Mouse (Mus musculus) right cerebral cortex, postnatal 4 days (tissue): Measurements from ENCODE around the gene F9.
"Not testable (repeated sequence)": the region's sequence is repeated elsewhere in the genome, so short reads cannot be mapped to it uniquely, and the experiment has no call there.

ENCODE experiments used
- DNase-seq: peaks from one replicate; pipeline ENCODE4 v3.0.0-alpha.2; 2022

F9 gene

GRCm38 (mm10) chrX:59999221-60000083 is at the start of gene F9:
Gene F9 (plus strand): TSS chrX:59999464.
- no peak for DNase-seq

DNA sequence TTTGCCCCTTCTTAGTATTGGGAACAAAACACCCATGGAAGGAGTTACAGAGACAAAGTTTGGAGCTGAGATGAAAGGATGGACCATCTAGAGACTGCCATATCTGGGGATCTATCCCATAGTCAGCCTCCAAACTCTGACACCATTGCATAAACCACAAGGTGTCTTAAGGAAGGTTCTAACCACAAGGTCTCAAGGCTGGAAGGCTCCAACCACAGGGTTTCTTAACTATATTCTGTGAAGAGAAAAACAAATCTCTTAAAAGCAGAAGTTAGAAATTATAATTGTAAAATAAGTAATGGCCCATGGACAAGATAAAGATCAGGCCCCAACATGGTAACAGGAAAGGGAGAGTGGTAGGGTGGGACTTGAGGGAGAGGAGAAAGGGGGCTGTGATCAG is 29.5 kb upstream of the F9 start:
- not testable (repeated sequence) for DNase-seq

DNA sequence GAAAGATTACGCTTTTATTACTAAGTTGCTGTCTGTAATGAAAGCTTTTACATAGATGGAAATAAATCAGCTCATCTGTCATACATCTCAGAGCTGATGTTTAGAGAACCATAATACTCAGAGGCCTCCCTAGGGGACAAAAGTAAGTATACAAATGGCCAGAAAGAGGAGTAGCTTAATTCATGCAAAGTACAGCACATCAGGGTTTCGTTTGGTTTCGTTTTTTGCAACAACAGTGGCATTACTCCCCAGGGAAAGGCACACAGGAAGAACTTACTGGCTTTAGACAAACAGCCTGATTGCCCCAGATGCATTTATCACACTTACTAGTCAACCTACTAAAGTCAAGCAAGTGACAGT is 800 bp downstream of the F9 start:
- DNase-seq: no peak

- no peak for DNase-seq
These were observed 2.2 kb downstream of the F9 start for GRCm38 (mm10) chrX:60001461-60001860.

DNA sequence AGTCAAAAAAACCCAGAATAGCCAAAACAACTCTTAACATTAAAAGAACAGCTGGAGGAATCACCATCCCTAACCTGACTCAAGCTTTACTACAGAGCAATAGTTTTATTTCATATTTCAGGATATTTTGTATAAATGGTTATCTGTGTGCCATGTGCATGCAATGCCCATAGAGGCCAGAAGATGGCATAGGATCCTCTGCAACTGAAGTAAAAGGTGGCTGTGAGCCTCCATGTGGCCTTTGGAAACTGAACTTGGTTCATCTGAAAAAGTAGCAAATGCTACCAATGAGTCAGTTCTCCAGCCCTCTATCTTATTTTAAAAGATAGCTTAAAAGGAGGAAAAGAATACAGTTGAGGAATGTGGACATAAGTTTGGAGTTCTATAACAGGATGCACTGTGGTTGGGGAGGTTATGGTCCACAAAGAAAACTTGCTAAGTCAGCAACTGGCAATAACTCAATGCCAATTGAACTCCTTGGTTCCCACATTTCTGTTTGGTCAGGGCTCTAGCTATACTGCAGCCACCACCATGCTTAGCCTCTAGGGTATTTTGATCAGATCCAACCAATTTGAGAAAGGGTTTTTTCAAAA is 13.9 kb downstream of the F9 start:
- DNase-seq: peak; percentile 10

DNA sequence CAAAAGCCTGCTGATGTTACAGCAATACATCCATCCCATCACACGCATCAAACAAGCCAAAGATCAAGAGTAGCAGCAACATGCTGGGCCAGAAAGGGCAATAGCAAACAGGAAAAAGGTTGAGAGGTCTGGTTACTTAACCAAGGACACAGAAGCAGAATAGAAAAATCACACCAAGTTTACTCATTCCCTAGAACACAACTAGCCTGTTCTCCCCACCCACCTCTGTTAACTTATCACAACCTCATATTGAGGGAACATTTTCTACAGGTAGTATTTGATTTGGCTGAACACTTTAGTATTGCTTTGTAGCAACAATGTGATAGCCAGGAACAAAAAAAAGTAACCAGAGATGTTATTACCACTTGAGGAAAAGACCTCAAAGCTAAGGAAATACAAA is 15.3 kb downstream of the F9 start:
- DNase-seq: no peak

DNA sequence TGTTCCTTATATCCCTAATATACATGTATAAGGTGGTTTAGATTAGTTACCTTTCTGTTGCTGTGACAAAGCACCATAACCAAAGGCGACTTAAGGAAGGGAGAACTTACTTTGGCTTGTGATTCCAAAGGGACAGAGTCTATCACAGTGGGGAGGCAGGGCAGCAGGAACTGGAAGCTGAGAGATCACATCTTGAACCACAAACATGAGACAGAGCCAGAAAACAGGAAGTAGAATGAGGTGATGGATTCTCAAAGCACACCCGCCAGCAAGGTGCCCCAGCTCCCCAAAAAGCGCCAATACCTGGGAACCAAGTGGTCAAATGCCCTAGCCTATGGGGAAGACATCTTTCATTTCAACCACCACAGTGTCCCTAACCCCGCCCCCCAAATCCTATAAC is 21.7 kb downstream of the F9 start:
- DNase-seq: no peak

GRCm38 (mm10) chrX:60021595-60021994 is 22.3 kb downstream of the F9 start:
- DNase-seq: no peak

GRCm38 (mm10) chrX:60026654-60027053 is 27.4 kb downstream of the F9 start:
- DNase-seq: peak; percentile 28

- DNase-seq: no peak
These were observed 55.5 kb downstream of the F9 start for GRCm38 (mm10) chrX:60054745-60055144.

GRCm38 (mm10) chrX:60055185-60055584 is 55.9 kb downstream of the F9 start:
- no peak for DNase-seq

DNA sequence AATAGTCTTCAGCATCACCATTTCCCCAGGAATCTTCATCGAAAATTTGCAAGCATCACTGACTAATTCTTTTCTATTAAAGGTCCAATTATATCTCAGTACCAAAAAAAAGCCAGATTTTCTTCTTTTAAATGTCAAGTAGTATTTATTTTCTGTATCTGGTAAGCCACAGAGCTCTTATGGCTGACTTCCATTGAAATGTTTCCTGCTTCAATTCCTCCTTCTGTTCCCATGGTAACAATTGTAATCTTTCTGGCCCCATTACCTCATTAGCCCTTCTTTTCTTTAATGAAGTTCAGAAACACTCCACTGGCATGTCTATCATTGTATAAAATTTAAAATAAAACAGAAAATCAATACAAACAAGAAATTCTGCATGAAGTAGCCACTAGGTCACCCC is 76.1 kb downstream of the F9 start:
- no peak for DNase-seq
